Mouse (Mus musculus) v-Abl transformed pro-B cells (cell line): ENCODE results near the gene Eef1akmt1.

Source experiments
- in situ Hi-C, 2 experiments: fragments of 400-800 bp; cut with MboI; formaldehyde crosslinking; loops; one replicate each; pipeline ENCODE4 v1.15.1; 2025; ENCODE audit not compliant: unreplicated experiment in 2 of 2

Gene Eef1akmt1

GRCm38 (mm10) chr14:57527122-57527521, 44.3 kb downstream of the Eef1akmt1 start:
- in situ Hi-C loops, result loop anchor here (5.0 to 25.0 kb wide), 3 partner anchors 90 to 1585 kb away; no protein-coding TSS in a partner anchor

GRCm38 (mm10) chr14:57526050-57526623, 45.3 kb downstream of the Eef1akmt1 start:
- in situ Hi-C loops, result loop anchor here (5.0 to 25.0 kb wide), 3 partner anchors 91 to 1586 kb away; no protein-coding TSS in a partner anchor

DNA sequence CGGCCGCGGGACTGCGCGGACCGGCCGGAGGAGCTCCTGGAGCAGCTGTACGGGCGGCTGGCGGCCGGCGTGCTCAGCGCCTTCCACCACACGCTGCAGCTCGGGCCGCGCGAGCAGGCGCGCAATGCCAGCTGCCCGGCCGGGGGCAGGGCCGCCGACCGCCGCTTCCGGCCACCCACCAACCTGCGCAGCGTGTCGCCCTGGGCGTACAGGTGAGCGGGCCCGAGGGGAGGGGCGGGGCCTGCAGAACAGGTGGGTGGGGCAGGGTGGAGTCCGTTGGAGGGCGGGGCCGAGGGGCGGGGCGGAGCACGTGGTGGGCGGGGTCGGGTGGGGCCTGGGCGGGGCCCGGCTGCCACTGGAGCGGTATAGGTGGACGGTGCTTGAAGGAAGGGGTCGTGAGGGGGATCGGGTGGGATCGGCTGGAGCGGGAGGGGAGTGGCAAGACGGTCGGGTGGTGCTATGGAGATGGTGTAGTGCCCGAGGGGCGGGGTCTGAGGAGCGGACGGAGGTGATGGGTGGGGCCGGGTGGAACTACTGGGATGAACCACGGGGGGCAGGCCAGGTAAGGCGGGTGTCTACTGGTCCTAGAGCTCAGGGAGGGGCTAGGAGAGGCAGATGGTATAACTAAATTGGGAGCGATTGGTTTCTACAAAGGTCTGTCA, 45.9 kb downstream of the Eef1akmt1 start:
- in situ Hi-C loops, result loop anchor here (5.0 to 25.0 kb wide), 3 partner anchors 92 to 1587 kb away; no protein-coding TSS in a partner anchor

- in situ Hi-C loops, result loop anchor here (5.0 to 25.0 kb wide), 3 partner anchors 92 to 1587 kb away; no protein-coding TSS in a partner anchor
These were observed 46.6 kb downstream of the Eef1akmt1 start, which contains the start of gene Il17d for GRCm38 (mm10) chr14:57524671-57525387. TSS of gene Il17d (plus strand) at chr14:57524777.

DNA sequence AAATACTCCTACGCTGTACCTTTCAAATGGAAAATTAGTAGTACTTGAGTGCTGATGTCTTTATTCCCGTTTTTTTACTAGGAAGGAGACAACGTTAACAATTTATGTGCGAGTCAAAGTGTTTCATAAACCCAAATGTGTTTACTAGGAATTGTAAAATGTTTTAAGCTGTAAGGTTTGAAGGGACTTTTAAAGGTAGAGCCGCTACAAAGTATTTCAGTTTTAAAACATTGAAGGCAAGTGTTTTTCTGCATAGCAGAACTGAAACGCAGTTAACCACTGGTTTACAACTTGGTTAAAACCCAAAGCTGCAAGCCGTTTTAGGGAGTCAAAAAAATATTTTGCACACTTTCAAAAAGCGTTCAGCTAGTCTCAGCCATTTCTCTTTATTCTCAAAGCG, 47.6 kb downstream of the Eef1akmt1 start:
- in situ Hi-C loops, result loop anchor here in 1 of 2 experiments (10.0 to 25.0 kb wide), 2 partner anchors 121 to 1589 kb away; no protein-coding TSS in a partner anchor

DNA sequence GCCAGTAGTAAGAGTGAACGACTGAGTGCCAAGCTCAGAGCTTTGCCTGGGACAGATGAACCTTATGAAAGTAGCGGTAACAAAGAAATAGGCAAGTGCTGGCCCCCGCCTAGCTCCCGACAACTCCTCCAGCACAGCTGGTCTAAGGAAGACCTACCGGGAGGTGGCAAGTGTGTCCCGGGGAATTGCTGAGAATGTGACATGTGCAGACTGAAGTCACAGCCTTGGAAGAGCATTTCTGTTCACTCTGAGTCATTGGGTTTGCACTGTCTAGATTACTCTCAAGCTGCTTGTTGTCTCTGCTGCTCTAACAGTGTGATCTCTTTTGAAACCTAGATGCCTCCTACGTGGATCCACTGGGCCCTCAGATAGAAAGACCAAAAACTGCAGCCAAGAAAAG, 54.4 kb downstream of the Eef1akmt1 start:
- in situ Hi-C loops, result loop anchor here in 1 of 2 experiments (25.0 kb wide), 1 partner anchor 1595 kb away; no protein-coding TSS in a partner anchor

- in situ Hi-C loops, result loop anchor here in 1 of 2 experiments (25.0 kb wide), 1 partner anchor 1597 kb away; no protein-coding TSS in a partner anchor
These were observed 56.2 kb downstream of the Eef1akmt1 start for GRCm38 (mm10) chr14:57515156-57515762.

DNA sequence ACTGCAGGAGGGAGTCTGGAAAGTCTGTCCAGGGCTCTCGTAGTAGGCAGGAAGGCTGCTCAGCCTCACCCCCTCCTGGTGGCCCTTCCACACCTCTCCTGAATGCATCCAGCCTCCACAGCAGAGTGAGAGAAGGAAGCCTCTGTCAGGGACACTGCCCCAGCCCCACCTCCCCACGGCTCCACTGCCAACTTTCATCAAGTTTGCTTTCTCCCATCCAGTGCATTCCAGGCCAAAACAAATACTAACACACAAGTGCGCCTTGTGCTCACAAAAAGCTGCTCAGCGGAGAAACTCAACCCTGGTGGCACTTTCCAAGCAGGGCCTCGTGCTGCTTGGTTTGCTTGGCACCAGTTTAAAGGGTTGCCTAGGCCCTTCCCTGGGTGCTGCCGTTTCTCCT, 61.9 kb downstream of the Eef1akmt1 start:
- in situ Hi-C loops, result loop anchor here in 1 of 2 experiments (25.0 kb wide), 1 partner anchor 1603 kb away; no protein-coding TSS in a partner anchor

DNA sequence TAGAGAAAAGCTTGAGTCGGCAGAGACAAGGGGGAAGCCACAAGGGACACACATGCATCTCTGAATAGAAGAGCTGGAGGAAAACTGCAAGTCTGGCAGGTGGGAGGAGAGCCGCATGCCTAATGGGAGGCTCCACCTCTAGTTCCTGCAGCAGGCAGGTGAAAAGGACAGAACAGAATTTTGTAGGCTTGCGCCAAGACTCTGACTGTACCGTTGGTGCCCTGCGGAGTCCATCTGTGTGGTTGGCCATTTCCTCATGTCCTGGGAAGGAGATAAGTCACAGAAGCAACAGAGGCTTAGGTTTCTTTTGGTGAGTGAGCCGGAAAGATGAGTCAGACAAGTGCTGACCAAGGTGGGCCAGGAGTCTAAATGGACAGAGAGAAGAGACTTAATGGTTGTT, 67.7 kb downstream of the Eef1akmt1 start:
- in situ Hi-C loops, result loop anchor here in 1 of 2 experiments (25.0 kb wide), 1 partner anchor 1609 kb away; no protein-coding TSS in a partner anchor
